Mouse (Mus musculus): ENCODE results near the gene Gpc6.

DNA sequence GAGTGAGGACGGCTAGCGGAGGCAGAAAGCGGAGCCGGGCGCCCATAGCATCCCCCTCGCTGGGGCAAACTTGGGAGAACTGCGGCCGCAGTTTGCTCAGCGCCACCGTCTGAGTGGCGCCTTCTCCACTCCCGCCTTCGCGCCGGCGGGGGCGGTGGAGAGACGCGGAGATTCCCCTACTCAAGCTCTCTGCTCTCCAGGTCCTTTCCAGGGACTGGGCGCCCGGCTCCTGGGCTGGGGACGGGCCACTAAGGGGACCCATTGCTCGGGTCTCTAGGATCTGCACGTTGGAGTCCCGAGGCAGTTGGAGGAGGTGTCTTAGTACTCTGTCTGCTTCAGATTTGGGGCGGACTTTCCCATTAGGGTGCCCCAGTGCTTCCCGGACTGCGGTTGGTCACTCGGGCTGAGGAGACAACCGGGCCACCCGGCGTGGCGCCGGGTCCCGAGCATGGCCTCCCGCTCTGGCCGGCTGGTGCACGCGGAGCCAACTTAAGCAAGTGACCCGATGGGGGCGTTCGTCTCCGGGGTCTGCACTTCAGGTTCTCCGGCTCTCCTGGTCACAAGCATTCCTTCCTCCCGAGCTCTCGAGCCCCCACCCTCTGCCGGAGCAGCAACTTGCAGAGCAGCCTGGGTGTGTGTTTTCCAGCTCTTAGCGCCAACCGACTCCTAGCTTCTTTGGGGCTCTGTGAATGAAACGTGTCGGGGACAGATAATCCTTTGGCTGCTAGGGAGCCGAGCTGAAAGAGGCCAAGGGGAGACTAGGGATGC, 1.5 kb downstream of the Gpc6 start:
- peak; percentile 53 for TF ChIP-seq CTCF (IDR thresholded peaks at IDR 0.05; ENCODE audit: low read depth)
- no peak for TF ChIP-seq EP300 (optimal IDR thresholded peaks at IDR 0.05)

All from stomach, postnatal 0 days (tissue).